Mouse (Mus musculus) erythroblast, embryonic 14.5 days (primary cell): ENCODE data around the gene Mtg1.

ENCODE experiments used
- GATA1 ChIP-seq: IDR thresholded peaks from 2 replicates; pipeline ENCODE4 v1.6.1; 2012; ENCODE audit warnings: low read length, inconsistent platforms, mixed read lengths
- TAL1 ChIP-seq: IDR thresholded peaks from 3 replicates; pipeline ENCODE4 v1.6.1; 2012; ENCODE audit warnings: low read length, inconsistent platforms, mixed read lengths

DNA sequence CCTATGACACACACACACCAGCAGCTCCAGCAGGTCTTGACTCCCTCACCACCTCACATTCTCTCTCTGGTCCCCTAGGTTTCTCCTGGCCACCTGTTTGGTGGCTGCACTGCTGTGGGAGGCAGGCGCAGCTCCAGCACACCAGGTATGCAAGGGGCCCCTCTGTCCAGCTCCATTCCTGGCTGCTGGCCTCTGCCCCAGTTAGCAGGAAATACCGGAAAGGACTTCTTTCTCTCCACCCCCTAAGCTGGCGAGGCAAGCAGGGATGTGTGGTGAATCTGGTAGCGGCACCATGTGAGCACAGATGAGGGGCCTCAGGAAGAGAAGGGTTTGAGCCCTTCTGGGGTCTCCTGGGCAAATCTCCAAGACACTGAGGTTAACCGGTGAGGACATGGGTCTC lies 42.4 kb upstream of the Mtg1 start:
- TF ChIP-seq GATA1 (no peak), TAL1 (no peak)
